Mouse (Mus musculus): ENCODE results near the gene Trp53bp2. TPM values are rescaled to one million over a fixed set of nuclear protein-coding genes. Genes with fewer than 3 reads are reported as not detected.

Gene Trp53bp2
- polyA plus RNA-seq, 1 experiment from 2014 or later: 16.0 TPM

DNA sequence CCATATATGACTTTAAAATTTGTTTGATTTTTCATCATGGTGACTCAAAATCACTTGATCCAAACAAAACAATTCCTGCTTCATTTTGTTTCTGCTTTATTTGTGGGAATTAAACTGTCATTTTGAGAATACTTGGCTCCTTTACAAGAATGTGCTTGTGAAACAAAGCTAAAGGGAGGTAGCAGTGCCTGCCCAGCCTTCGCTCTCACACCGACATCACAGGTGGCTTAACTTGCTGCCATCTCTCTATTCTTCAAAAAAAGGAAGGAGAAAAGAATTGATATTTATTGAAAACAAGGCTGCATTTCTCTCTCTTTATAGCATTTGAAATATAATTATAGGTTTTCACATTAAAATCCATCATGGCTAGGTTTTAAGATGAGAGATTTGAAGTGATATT is 15.3 kb downstream of the Trp53bp2 start:
- Histone ChIP-seq H3K4me1 (ENCODE audit: control insufficient read depth, insufficient read depth, low read length) (peaks cover 6% of the 10 kb centered on the region; the same call in 1 of the 2 replicates), H3K27ac (ENCODE audit: low read length) (no peak overlapping the region), H3K9ac (ENCODE audit: low read depth, low read length) (no peak overlapping the region), H3K4me3 (ENCODE audit: low read depth, low read length) (no peak overlapping the region), H3K27me3 (ENCODE audit: control insufficient read depth, insufficient read depth, low read depth, low read length) (no peaks in the 10 kb centered on the region), H3K4me2 (ENCODE audit: low read length) (no peak overlapping the region), H3K36me3 (ENCODE audit: control insufficient read depth, insufficient read depth, low read length) (no peaks in the 10 kb centered on the region), H3K9me3 (replicated peaks; ENCODE audit: control insufficient read depth, low read length, poor library complexity, severe bottlenecking) (no peaks in the 10 kb centered on the region)
- no peak for ATAC-seq
- 78% methylated on average over 2 of the region's 2 CpGs for WGBS

DNA sequence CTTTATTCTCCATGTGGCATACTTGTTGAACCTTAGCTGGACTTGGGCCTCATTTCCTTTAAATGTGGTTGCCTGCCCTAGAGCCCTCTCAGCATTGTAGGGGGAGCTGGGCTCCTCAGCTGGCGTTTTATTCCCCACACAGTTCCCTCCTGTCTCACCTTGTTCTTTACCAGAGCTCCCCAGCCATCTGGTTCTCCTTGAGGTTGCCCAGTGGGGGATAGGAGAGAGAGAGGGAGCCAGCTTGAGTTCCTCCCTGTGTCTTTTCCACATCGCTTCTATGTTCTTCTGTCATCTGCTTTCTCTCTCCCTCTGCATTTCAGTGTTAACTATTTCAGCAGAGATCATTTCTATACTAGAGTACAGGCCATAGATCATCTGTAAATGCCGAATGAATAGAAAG is 16.2 kb downstream of the Trp53bp2 start:
- no peak overlapping the region for H3K27ac ChIP-seq (ENCODE audit: low read length)
- WGBS: 74% methylated on average over 3 of the region's 3 CpGs

DNA sequence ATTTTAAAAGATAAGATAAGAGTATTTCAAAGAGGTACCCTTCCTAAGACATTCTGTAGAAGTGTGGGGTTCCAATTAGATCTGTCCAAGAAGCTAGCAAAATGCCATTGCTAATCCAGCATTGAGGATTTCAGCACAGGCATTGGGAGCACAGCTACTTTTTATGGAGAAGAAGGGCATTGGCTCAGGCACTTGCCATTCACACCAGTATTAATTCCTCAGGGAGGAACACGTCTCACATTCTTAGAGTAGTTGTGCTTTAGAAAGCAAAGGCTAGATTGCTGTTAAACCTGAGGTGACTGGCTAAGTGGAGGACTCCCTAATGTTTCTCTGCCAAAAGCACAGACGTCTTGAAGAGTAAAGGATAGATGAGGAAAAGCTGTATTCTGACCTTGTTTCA is 17.5 kb downstream of the Trp53bp2 start:
- 33% methylated on average over 2 of the region's 2 CpGs for WGBS
- no peak overlapping the region for H3K4me3 ChIP-seq (ENCODE audit: low read depth, low read length)
- no peaks in the 10 kb centered on the region for H3K36me3 ChIP-seq (ENCODE audit: control insufficient read depth, insufficient read depth, low read length)
- no peaks in the 10 kb centered on the region for H3K27me3 ChIP-seq (ENCODE audit: control insufficient read depth, insufficient read depth, low read depth, low read length)
- H3K4me1 ChIP-seq (ENCODE audit: control insufficient read depth, insufficient read depth, low read length): peaks cover 6% of the 10 kb centered on the region; the same call in 1 of the 2 replicates
- no peak overlapping the region for H3K4me2 ChIP-seq (ENCODE audit: low read length)
- no peak overlapping the region for H3K9ac ChIP-seq (ENCODE audit: low read depth, low read length)
- no peak for ATAC-seq
- no peaks in the 10 kb centered on the region for H3K9me3 ChIP-seq (replicated peaks; ENCODE audit: control insufficient read depth, low read length, poor library complexity, severe bottlenecking)
- H3K27ac ChIP-seq (ENCODE audit: low read length): no peak overlapping the region

More for the DNA sequence above, 16.2 kb downstream of the Trp53bp2 start:
- no peaks in the 10 kb centered on the region for H3K9me3 ChIP-seq (replicated peaks; ENCODE audit: control insufficient read depth, low read length, poor library complexity, severe bottlenecking)
- no peaks in the 10 kb centered on the region for H3K27me3 ChIP-seq (ENCODE audit: control insufficient read depth, insufficient read depth, low read depth, low read length)
- H3K4me3 ChIP-seq (ENCODE audit: low read depth, low read length): no peak overlapping the region
- no peak for ATAC-seq
- H3K9ac ChIP-seq (ENCODE audit: low read depth, low read length): no peak overlapping the region
- no peaks in the 10 kb centered on the region for H3K36me3 ChIP-seq (ENCODE audit: control insufficient read depth, insufficient read depth, low read length)
- peaks cover 6% of the 10 kb centered on the region; the same call in 1 of the 2 replicates for H3K4me1 ChIP-seq (ENCODE audit: control insufficient read depth, insufficient read depth, low read length)
- H3K4me2 ChIP-seq (ENCODE audit: low read length): no peak overlapping the region

DNA sequence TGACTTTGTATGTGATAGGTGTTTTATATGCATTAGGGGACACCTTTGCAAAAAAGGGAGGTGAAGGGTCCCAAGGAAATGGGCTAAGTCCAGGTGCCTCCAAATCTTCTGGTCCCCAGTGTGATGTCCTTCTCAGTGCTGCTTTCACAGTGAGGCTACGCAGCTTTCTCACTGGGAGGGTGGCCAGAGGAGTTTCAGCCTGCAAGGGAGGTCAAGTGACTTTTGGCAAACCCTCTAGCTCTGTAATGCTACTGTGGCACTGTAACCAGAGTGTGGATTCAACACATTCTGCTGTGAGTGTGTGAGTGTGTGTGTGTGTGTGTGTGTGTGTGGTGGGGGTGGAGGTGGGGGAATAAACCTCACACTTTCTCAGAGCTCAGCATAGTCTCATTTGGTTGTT is 18.5 kb downstream of the Trp53bp2 start:
- WGBS: 76% methylated on average over 1 of the region's 1 CpGs
- H3K27me3 ChIP-seq (ENCODE audit: control insufficient read depth, insufficient read depth, low read depth, low read length): no peaks in the 10 kb centered on the region
- H3K9me3 ChIP-seq (replicated peaks; ENCODE audit: control insufficient read depth, low read length, poor library complexity, severe bottlenecking): no peaks in the 10 kb centered on the region
- ATAC-seq: no peak
- H3K4me2 ChIP-seq (ENCODE audit: low read length): no peak overlapping the region
- no peak overlapping the region for H3K4me3 ChIP-seq (ENCODE audit: low read depth, low read length)
- H3K27ac ChIP-seq (ENCODE audit: low read length): no peak overlapping the region
- H3K36me3 ChIP-seq (ENCODE audit: control insufficient read depth, insufficient read depth, low read length): peaks cover 2% of the 10 kb centered on the region; the same call in 1 of the 2 replicates
- H3K4me1 ChIP-seq (ENCODE audit: control insufficient read depth, insufficient read depth, low read length): peaks cover 6% of the 10 kb centered on the region; the same call in 1 of the 2 replicates
- H3K9ac ChIP-seq (ENCODE audit: low read depth, low read length): no peak overlapping the region

DNA sequence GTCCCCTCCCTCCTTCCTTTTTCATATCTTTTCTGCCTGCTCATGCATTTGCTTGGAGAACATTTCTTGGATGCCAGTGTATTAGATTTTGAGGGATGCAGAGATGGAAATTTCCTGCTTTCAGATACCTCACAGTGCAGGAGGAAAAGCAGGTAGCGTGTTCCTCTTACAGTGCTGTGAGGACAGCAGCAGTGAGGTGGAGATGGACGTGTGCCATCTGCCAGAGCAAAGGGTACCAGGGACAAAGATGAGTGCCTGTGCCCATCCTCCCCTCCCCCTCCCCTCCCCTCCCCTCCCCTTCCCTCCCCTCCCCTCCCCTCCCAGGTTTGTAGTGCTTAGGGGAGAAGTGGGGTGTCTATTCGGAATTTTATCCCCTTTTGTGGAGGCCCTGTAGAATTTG is 20.9 kb downstream of the Trp53bp2 start:
- WGBS: 79% methylated on average over 2 of the region's 3 CpGs
- H3K4me1 ChIP-seq (ENCODE audit: control insufficient read depth, insufficient read depth, low read length): peaks cover 6% of the 10 kb centered on the region; the same call in 1 of the 2 replicates

DNA sequence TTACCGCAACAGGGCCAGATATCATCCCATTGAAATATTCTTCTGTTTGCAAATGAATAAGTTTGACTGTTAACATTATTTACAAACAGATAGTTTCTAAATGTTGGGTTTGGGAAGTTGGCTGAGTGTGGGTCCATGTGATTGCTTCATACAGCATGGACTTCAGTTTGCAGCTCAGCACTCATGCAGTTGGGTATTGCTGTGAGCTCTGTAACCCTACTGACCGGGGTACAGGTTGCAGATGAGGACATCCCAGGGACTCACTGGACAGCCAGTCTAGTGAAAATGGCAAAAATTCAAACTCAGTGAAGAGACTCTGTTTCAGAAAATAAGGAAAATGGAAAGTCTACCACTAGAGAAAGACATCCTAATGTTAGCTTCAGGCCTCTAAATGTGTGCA is 21.7 kb downstream of the Trp53bp2 start:
- H3K9ac ChIP-seq (ENCODE audit: low read depth, low read length): no peak overlapping the region
- no peaks in the 10 kb centered on the region for H3K27me3 ChIP-seq (ENCODE audit: control insufficient read depth, insufficient read depth, low read depth, low read length)
- H3K36me3 ChIP-seq (ENCODE audit: control insufficient read depth, insufficient read depth, low read length): peaks cover 6% of the 10 kb centered on the region; the same call in 1 of the 2 replicates
- H3K9me3 ChIP-seq (replicated peaks; ENCODE audit: control insufficient read depth, low read length, poor library complexity, severe bottlenecking): no peaks in the 10 kb centered on the region
- ATAC-seq: no peak
- H3K4me2 ChIP-seq (ENCODE audit: low read length): no peak overlapping the region
- 93% methylated on average over 2 of the region's 2 CpGs for WGBS
- H3K27ac ChIP-seq (ENCODE audit: low read length): no peak overlapping the region
- H3K4me1 ChIP-seq (ENCODE audit: control insufficient read depth, insufficient read depth, low read length): peaks cover 2% of the 10 kb centered on the region; the same call in 1 of the 2 replicates
- H3K4me3 ChIP-seq (ENCODE audit: low read depth, low read length): no peak overlapping the region

More for the DNA sequence above, 20.9 kb downstream of the Trp53bp2 start:
- Histone ChIP-seq H3K27ac (ENCODE audit: low read length) (no peak overlapping the region), H3K36me3 (ENCODE audit: control insufficient read depth, insufficient read depth, low read length) (peaks cover 6% of the 10 kb centered on the region; the same call in 1 of the 2 replicates), H3K9me3 (replicated peaks; ENCODE audit: control insufficient read depth, low read length, poor library complexity, severe bottlenecking) (no peaks in the 10 kb centered on the region), H3K27me3 (ENCODE audit: control insufficient read depth, insufficient read depth, low read depth, low read length) (no peaks in the 10 kb centered on the region), H3K9ac (ENCODE audit: low read depth, low read length) (no peak overlapping the region), H3K4me2 (ENCODE audit: low read length) (no peak overlapping the region), H3K4me3 (ENCODE audit: low read depth, low read length) (no peak overlapping the region)
- no peak for ATAC-seq

DNA sequence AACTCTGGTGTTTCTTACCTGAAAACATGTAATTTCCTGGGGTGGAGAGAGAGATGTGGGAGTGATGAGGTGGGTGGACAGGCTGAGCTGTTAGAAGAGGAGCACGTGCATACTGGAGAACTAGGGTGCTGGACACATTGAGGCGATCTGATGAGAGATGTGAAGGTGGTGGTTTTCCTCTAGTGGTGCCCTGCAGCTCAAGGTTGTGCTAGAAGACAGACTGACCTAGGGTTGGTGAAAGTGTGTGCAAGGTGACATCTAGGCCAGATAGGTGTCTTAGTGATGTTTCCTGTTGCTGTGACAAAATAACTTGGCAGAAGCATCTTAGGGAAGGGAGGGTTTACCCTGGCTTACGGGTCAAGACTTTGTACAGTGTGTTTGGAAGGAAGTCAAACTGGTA is 23.1 kb downstream of the Trp53bp2 start:
- H3K9me3 ChIP-seq (replicated peaks; ENCODE audit: control insufficient read depth, low read length, poor library complexity, severe bottlenecking): no peaks in the 10 kb centered on the region
- peaks cover 8% of the 10 kb centered on the region; the same call in 1 of the 2 replicates for H3K36me3 ChIP-seq (ENCODE audit: control insufficient read depth, insufficient read depth, low read length)
- H3K4me1 ChIP-seq (ENCODE audit: control insufficient read depth, insufficient read depth, low read length): peaks cover under 1% of the 10 kb centered on the region; the same call in 1 of the 2 replicates
- ATAC-seq: no peak
- H3K27me3 ChIP-seq (ENCODE audit: control insufficient read depth, insufficient read depth, low read depth, low read length): no peaks in the 10 kb centered on the region
- no peak overlapping the region for H3K4me2 ChIP-seq (ENCODE audit: low read length)
- H3K9ac ChIP-seq (ENCODE audit: low read depth, low read length): no peak overlapping the region
- no peak overlapping the region for H3K27ac ChIP-seq (ENCODE audit: low read length)
- WGBS: 98% methylated on average over 3 of the region's 3 CpGs
- no peak overlapping the region for H3K4me3 ChIP-seq (ENCODE audit: low read depth, low read length)

DNA sequence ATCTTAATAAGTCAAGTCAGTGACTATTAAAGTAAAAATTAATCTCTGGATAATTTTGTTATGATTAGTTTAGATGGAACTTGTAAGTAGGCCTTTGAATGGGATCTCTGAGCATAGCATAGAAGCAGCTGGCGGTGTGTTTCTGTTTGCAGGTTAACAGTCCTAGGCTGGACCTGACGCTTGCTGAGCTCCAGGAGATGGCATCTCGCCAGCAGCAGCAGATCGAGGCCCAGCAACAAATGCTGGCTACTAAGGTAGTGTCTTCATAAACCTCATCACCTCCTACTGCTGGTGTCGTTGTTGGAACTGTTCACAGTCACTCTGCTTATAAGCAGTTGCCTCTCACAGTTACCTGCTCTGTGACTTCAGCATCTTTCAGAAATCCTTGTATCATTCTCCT is 27.8 kb downstream of the Trp53bp2 start:
- no peaks in the 10 kb centered on the region for H3K9me3 ChIP-seq (replicated peaks; ENCODE audit: control insufficient read depth, low read length, poor library complexity, severe bottlenecking)
- no peak overlapping the region for H3K4me2 ChIP-seq (ENCODE audit: low read length)
- H3K4me3 ChIP-seq (ENCODE audit: low read depth, low read length): no peak overlapping the region
- H3K9ac ChIP-seq (ENCODE audit: low read depth, low read length): no peak overlapping the region
- H3K27ac ChIP-seq (ENCODE audit: low read length): no peak overlapping the region
- peaks cover 12% of the 10 kb centered on the region for H3K36me3 ChIP-seq (ENCODE audit: control insufficient read depth, insufficient read depth, low read length)
- no peaks in the 10 kb centered on the region for H3K4me1 ChIP-seq (ENCODE audit: control insufficient read depth, insufficient read depth, low read length)
- no peaks in the 10 kb centered on the region for H3K27me3 ChIP-seq (ENCODE audit: control insufficient read depth, insufficient read depth, low read depth, low read length)
- ATAC-seq: no peak
- 81% methylated on average over 5 of the region's 5 CpGs for WGBS

DNA sequence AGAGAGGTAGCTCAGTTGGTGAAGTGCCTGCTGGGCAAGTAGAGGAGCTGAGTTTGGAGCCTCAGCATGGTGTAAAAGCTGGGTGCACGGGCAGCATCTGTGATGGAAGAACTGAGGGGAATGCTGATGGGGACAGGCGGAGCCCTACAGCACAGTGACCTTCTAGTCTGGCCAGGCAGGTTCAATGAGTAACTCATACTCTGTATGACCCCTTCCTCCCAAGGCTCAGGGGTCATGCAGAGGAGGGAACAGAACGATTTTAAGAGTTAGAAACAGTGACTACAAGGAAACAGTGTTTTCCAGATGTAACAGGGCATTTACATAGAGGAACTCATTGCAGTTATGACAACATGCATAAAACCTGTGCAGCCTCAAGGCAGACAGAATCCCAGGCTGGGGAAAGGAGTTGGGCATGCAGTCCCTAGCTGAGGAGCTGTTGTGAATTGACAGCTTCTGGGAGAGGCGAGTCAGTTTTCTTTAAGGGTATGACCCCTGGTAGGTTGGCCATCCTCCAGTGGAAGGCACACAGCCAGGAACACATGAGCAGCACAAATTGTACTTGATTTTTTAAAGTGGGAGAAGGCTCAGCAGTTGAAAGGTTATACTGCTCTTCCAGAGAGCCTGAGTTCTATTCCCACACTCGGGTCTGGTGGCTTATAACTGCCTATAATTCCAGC is 30.7 kb downstream of the Trp53bp2 start:
- Histone ChIP-seq H3K36me3 (ENCODE audit: control insufficient read depth, insufficient read depth, low read length) (peaks cover 20% of the 10 kb centered on the region), H3K27ac (ENCODE audit: low read length) (no peak overlapping the region), H3K9ac (ENCODE audit: low read depth, low read length) (no peak overlapping the region), H3K4me3 (ENCODE audit: low read depth, low read length) (no peak overlapping the region), H3K9me3 (replicated peaks; ENCODE audit: control insufficient read depth, low read length, poor library complexity, severe bottlenecking) (no peaks in the 10 kb centered on the region), H3K27me3 (ENCODE audit: control insufficient read depth, insufficient read depth, low read depth, low read length) (no peaks in the 10 kb centered on the region), H3K4me1 (ENCODE audit: control insufficient read depth, insufficient read depth, low read length) (no peaks in the 10 kb centered on the region), H3K4me2 (ENCODE audit: low read length) (no peak overlapping the region)
- WGBS: 84% methylated on average over 5 of the region's 5 CpGs
- no peak for ATAC-seq

All from midbrain, embryonic 16.5 days (tissue).